8 mouse cellular contexts compared by ENCODE assay signal in genomic region chr12:119238696-119239415, GRCm38 (mm10). TPM values are rescaled to one million over a fixed set of nuclear protein-coding genes. Genes with fewer than 3 reads are reported as not detected.
DNase-seq lines count a peak whose midpoint lies in the region; ATAC-seq and TF ChIP-seq lines count a peak whose summit lies in the region.

TSS of gene Itgb8 (minus strand) at chr12:119238802.

- H3K27ac ChIP-seq in gastrocnemius, adult 2 months, result peak within 1 kb of the TSS; percentile 79
- H3K27ac ChIP-seq in hindbrain, postnatal 0 days, result peak within 1 kb of the TSS; percentile 94

- peak within 1 kb of the TSS; percentile 74 for H3K4me3 ChIP-seq in gastrocnemius, adult 2 months
- H3K4me3 ChIP-seq in hindbrain, postnatal 0 days (ENCODE audit: low read length), result peak within 1 kb of the TSS; percentile 59

- under 1% methylated on average over 29 of the region's 29 CpGs for WGBS in hindbrain, postnatal 0 days

- H3K4me1 ChIP-seq in hindbrain, postnatal 0 days (ENCODE audit: insufficient read depth, low read length), result peaks cover 10% of the 10 kb centered on the region; the same call in 1 of the 2 replicates

- H3K36me3 ChIP-seq in hindbrain, postnatal 0 days (ENCODE audit: insufficient read depth, low read length), result no peaks in the 10 kb centered on the region

- intact Hi-C loops in gastrocnemius, adult 2 months (cut with DNase I), result no loop called here

- TF ChIP-seq CTCF in gastrocnemius, adult 2 months (IDR thresholded peaks at IDR 0.05), result no peak
- TF ChIP-seq CTCF in hindbrain, postnatal 0 days (IDR thresholded peaks at IDR 0.05; ENCODE audit: low read depth), result no peak; the same call in 1 of the 2 replicates

- H3K9me3 ChIP-seq in hindbrain, postnatal 0 days (ENCODE audit: low read length), result no peaks in the 10 kb centered on the region

- H3K9ac ChIP-seq in hindbrain, postnatal 0 days (replicated peaks; ENCODE audit: low read length), result peak within 1 kb of the TSS; percentile 61

- H3K4me2 ChIP-seq in hindbrain, postnatal 0 days (ENCODE audit: low read depth, low read length), result peak within 1 kb of the TSS; percentile 88

- peak; percentile 97 for ATAC-seq in hindbrain, postnatal 0 days

- H3K27me3 ChIP-seq in hindbrain, postnatal 0 days (ENCODE audit: insufficient read depth, low read length), result no peaks in the 10 kb centered on the region

- DNase-seq in adipocyte (ENCODE audit: low spot score), result peak; percentile 9
- DNase-seq in cerebellum, postnatal 4 days (ENCODE audit: low spot score in 2 of 2), result peak; percentile 34 to 46
- DNase-seq in gastrocnemius, adult 2 months, result peak; percentile 77
- DNase-seq in hindbrain, postnatal 0 days (ENCODE audit: low spot score), result peak; percentile 89
- peak; percentile 87 to 91 for DNase-seq in left cerebral cortex, adult 18-20 months (ENCODE audit: low spot score in 2 of 2)
- DNase-seq in lung, postnatal 14 days, result peak; percentile 62
- DNase-seq in retina, postnatal 7 days (ENCODE audit: low read depth, low spot score), result peak; percentile 42
- no peak for DNase-seq in c-Kit-positive CD71-positive TER-119-positive erythroid progenitor cells, embryonic 14.5 days (ENCODE audit: low spot score)

RNA-seq across cellular contexts. Expression of gene Itgb8, which starts in this region (rescaled TPM):
- total RNA-seq in gastrocnemius, adult 2 months (2021), result under 1 TPM; 0.33 to 0.36 TPM
- 33.4 and 35.1 TPM in 2 replicates for total RNA-seq in hindbrain, postnatal 0 days (2014; rRNA removed)
- 10.7 and 10.9 TPM in 2 replicates for polyA plus RNA-seq in hindbrain, postnatal 0 days (2015; fragmentation: Nextera tagmentation; extraction: Ambion mirVana)
- 10 to 100 TPM; 35.8 to 37.6 TPM for total RNA-seq in left cerebral cortex, adult 18-20 months (2021)

Comparison
In these comparisons a context has a peak if more than half of its experiments do, and no peak if none do; other contexts are left out.
1. RNA of gene Itgb8 (total RNA-seq): 35.8 to 37.6 TPM in left cerebral cortex, adult 18-20 months and 33.4 to 35.1 TPM in hindbrain, postnatal 0 days; 0.33 to 0.36 TPM in gastrocnemius, adult 2 months; every median in the first group is over 10 times any median in the second.
2. Peak in DNase-seq, H3K4me3 ChIP-seq and H3K27ac ChIP-seq in gastrocnemius, adult 2 months; RNA of the gene not detected or under 1 TPM.